In genomic region chr9:91193954-91194353, GRCm38 (mm10) we compare ENCODE assay signal across 16 mouse cellular contexts.
"Had no signal": no experiment of that assay in that cellular context is flagged by ENCODE, and none has a peak within 500 bp of the region (broad histone marks: within the 10 kb centered on the region; RNA-seq: fewer than 3 reads in every experiment).

No protein-coding gene starts in this region.

- H3K4me3 ChIP-seq: neural tube, embryonic 13.5 days; neural tube, embryonic 15.5 days; stomach, embryonic 15.5 days had no signal

- DNase-seq: retina, postnatal 1 day; right cerebral cortex, adult 18-20 months; right cerebral cortex, postnatal 14 days; right cerebral cortex, postnatal 25 days; right cerebral cortex, postnatal 4 days; spleen, adult 18-20 months; thymus, adult 18-20 months; thymus, adult 2 months; thymus, postnatal 14 days; thymus, postnatal 25 days; thymus, postnatal 36 days; thymus, postnatal 4 days had no signal

- H3K27me3 ChIP-seq: neural tube, embryonic 13.5 days; neural tube, embryonic 15.5 days; stomach, embryonic 15.5 days had no signal

- H3K4me1 ChIP-seq: neural tube, embryonic 13.5 days; neural tube, embryonic 15.5 days; stomach, embryonic 15.5 days had no signal

- H3K9me3 ChIP-seq: neural tube, embryonic 13.5 days; neural tube, embryonic 15.5 days; stomach, embryonic 15.5 days had no signal

- H3K9ac ChIP-seq: neural tube, embryonic 13.5 days; neural tube, embryonic 15.5 days; stomach, embryonic 15.5 days had no signal

- H3K36me3 ChIP-seq: neural tube, embryonic 13.5 days; neural tube, embryonic 15.5 days; stomach, embryonic 15.5 days had no signal

- H3K27ac ChIP-seq: neural tube, embryonic 13.5 days; neural tube, embryonic 15.5 days; stomach, embryonic 15.5 days; stomach, postnatal 0 days had no signal

- H3K4me2 ChIP-seq: neural tube, embryonic 13.5 days; neural tube, embryonic 15.5 days; stomach, embryonic 15.5 days had no signal
